Mouse (Mus musculus) frontal cortex, adult (tissue): ENCODE results near the gene Ahcyl2.
A peak's percentile ranks its signal among the peaks of the same experiment; 100 is the strongest.

Experiments used
- ATAC-seq: cut with Nextera tagmentation; 2 replicates; pipeline ENCODE4 v1.9.2; 2017; ENCODE audit warnings: mild to moderate bottlenecking, moderate library complexity, mixed read lengths; ENCODE audit not compliant: low TSS enrichment

The Ahcyl2 gene

DNA sequence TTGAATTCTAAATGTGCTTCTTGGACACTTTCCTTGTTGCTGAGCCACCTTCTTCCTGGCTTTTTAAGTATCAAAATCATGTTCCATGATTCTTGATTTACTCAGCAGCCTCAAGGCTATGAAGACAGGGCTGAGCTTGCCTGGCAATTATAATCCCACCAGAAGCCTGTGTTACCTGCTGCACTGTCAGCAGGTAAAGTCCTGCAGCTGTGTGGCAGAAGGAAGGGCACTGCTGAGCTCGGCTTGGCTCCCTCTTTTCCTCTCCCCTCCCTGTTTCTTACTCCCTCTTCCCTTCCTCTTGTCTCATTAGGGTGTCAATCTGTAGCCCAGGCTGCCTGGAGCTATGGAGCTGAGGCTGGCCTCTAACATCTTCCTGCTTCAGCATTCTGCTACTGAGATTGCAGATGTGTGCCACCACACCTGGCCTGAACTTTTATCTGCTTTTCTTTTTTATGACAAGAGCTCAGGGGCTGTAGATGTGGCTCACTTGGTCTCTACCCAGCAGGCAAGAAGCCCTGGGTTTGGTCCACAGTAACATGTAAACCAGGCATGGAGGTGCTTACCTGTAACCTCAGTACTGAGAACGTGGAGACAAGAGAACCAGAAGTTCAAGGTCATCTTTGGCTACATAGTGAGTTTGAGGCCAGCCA lies 3.0 kb downstream of the Ahcyl2 start:
- ATAC-seq: no peak

DNA sequence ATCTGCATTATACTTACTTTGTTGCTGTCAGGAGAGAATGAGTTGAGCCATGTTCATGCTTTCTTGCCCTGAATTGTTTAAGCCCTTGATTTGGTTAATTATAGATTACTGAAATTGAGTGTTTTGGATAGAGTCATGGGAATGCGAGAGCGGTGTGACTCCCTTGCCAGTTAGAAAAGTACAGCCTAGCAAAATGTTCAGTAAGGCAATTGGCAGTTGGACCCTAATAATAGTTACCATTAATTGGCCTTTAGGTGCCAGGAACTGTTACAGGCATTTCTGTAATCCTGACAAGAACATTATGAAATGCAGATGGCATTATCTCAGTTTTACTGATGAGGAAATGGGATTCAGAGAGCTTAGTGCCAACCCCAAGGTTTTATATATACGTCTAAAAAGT lies 4.4 kb downstream of the Ahcyl2 start:
- ATAC-seq: no peak

DNA sequence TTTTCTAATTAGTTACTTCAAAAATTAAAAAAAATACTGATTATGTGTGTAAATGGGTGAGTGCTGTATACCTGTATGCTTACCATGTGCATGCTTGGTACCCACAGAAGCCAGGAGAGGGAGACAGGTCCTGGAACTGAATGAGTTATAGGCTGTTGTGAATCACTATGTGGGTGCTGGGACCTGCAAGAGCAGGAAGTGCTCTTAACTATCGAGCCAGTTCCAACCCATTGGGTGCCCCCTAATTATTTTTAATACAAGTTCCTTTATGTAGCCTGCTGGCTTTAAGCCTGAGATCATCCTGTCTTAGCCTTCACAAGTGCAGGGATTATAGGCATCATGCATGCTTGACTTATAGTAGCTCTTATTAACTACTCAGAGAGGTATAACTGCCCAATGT lies 6.3 kb downstream of the Ahcyl2 start:
- no peak for ATAC-seq

DNA sequence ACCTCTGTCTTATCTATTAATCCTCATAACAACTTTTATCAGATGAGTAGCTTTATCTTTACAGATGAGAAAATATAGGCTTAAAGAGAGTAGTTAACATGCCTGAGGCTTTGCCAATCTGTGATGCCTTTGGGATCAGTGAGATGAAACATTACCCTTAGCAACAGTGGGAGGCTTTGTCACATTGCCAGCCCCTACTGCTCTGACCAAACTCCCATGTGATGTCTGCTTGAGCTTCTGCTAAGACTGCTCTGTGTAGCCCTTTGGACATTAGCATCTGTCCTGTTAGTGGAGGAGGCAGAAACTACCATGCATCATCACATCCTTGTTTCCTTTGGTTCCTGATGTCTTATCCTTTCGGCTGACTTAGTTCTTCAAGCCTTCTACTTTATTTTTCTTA lies 7.8 kb downstream of the Ahcyl2 start:
- 0 out of 2 replicates have a peak, but pooled peaks have one; percentile 44 for ATAC-seq

DNA sequence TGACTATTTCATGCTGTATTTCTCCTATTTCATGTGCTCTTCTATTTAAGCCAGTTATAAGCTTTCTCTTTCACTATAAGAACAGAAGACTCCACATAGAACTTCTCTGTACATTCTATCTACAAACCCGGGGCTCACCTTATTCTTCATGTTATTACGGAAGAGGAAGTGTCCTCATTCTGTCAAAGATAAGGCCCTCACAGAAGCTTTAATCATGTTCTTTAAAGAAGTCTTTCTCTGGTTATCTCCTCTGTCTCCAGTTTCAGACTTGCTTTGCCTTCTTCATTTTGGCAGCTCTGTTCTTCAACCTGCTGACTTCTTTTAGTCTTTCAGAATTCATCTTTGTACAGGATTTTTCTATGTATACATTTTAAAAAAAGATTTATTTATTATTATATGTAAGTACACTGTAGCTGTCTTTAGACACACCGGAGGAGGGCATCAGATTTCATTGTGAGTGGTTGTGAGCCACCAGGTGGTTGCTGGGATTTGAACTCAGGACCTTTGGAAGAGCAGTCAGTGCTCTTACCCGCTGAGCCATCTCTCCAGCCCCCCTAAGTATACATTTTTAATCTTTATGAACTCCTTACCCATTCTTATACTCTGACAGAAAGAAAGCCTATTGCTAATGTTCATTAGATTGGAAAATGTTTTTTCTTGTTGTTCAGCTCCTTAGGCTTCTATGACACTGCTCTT lies 8.9 kb downstream of the Ahcyl2 start:
- ATAC-seq: no peak

DNA sequence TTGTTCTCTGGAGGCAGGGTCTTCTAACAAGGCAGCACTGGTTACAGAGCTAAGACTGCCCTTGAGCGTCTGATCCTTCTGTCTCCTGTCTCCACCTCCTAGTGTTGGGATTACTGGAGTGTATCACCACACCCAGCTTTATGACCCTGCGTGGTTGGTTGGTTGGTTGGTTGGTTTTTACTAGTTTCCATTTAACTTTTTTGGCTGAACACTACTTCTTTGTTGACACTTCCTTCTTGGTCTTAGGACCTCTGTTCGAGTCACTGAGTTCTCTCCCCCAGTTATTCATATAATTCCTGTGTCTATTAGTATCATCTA lies 9.4 kb downstream of the Ahcyl2 start:
- ATAC-seq: no peak

DNA sequence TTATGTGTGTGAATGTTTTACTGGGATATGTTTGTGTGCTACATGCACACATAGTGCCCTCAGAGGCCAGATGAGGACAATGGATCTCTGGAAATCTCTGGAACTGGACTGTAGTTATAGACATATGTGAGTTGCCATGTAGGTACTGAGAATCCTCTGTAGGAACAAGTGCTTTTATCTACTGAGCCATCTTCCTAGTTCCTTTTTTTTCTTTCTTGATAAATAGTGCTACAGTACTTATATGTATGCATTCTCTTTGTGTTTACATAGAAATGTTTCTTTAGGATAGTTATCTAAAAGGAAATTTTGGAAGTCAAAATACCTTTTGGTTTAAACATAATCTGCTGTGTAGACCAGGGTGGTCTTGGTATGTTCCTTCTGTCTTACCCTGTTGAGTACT lies 12.3 kb downstream of the Ahcyl2 start:
- no peak for ATAC-seq

DNA sequence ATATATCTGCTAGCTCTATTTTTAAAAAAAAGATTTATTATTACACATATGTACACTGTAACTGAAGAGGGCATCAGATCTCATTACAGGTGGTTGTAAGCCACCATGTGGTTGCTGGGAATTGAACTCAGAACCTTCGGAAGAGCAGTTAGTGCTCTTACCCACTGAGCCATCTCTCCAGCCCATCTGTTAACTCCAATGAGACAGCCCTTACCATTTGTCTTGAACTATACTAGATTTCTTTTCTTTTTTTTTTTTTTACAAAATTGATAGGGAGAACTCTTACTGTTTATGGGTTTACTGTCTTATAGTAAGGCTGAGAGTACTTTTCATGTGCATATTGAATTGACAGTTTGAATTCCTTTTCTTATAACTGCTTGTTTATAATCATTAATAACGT lies 12.8 kb downstream of the Ahcyl2 start:
- no peak for ATAC-seq

DNA sequence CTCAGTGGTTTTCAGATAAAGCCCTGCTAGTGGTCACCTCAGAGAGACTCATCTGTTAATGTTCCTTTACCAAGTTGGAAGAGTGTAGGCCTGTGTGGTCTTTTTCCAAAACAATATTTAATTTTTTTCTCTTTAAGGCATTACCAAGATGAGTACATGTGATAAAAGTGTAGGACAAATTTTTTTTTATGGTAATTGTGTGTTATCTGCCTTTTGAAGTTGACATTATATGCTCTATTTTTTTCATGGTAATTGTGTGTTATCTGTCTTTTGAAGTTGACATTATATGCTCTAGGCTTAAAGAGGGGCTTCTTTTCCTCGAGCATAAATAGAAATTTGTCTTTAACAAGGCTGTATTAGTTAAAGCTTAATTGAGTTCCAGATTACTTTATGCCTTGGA lies 14.4 kb downstream of the Ahcyl2 start:
- no peak for ATAC-seq

DNA sequence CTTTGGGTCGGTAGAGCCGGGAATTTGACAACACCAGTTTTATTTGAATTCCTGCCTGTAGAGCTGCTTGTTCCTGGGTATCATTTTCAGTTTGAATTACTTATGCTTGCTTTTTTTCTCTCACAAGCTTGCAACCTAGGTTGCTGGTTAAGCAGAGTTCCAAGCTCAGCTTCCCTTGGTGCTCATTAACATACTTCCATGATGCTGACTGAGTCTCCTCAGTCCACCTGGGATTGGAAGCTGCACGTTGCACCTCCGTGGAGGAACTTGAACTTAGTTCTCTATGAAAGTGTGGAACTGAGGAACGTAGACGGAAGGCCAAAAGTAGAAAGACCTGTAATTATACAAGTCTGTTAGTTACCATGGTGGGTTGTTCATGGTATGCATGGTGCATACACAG lies 16.1 kb downstream of the Ahcyl2 start:
- no peak for ATAC-seq

DNA sequence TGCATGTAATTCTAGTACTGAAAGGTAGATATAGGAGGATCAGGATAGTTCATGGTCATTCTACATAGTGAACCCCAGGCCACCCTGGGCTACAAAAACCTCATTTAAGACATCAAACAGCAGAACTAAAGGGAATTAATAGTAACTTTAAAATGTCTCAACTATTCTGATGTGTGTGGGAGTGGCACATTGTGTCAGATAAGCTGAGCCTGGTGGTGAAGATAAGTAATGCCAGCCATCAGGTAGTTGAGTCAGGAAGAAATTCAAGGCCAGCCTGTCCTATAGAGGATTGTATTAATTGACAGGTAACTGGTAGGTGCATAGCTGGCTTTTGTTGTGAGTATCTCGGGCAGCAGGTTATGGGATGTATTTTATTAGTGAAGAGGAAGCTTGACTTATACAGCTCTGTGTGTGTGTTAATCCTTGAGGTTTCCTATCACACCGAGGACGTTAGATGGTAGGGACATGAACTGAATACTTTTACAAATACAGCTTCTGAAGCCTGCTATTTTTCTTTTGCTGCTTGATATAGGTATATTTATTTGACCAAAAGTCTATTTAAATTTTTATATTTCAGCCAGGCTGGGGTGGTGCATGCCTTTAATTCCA lies 16.7 kb downstream of the Ahcyl2 start:
- no peak for ATAC-seq

DNA sequence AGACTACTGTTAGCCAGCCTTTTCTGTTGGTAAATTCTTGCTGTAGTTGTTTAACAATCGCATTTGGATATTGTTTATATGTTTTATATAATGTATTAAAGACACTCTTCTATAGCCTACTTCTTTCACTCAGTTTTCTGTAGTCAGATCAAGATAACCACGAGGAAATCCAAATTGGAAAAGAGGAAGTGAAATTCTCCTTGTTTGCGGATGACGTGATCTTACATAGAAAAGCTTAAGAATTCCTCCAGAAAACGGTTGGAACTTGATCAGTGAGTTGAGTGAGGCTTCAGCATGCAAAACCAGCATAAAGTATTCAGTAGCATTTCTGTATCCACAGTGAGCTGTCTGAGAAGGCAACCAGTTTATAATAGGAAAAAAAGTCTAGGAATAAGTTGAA lies 17.9 kb downstream of the Ahcyl2 start:
- ATAC-seq: no peak

DNA sequence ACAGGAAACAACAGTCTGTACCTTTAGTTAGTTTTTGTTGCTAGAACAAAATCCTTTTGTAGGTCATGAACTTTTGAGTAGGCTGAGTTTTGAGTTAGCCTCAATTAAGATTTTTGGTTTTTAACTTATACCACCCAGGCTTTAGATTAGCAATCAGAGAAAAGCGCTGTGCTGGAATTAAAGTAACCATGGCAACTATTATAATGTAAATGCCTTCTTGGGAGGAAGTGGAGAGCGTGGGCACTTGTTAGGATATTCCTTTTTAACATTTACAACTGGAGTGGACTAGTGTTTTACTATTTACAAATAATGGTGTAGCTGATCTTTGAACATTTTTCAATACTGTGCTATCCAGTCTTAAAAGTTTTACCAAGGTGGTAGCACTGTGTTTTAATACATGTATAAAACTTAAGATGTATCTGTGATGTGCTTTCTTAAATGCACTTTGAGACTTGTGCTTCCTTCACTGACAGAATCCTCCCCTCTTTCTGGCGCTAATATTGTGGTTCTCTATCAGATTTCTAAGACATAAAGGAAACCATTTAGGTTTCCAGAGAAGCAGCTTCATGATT lies 21.1 kb downstream of the Ahcyl2 start:
- ATAC-seq: no peak

DNA sequence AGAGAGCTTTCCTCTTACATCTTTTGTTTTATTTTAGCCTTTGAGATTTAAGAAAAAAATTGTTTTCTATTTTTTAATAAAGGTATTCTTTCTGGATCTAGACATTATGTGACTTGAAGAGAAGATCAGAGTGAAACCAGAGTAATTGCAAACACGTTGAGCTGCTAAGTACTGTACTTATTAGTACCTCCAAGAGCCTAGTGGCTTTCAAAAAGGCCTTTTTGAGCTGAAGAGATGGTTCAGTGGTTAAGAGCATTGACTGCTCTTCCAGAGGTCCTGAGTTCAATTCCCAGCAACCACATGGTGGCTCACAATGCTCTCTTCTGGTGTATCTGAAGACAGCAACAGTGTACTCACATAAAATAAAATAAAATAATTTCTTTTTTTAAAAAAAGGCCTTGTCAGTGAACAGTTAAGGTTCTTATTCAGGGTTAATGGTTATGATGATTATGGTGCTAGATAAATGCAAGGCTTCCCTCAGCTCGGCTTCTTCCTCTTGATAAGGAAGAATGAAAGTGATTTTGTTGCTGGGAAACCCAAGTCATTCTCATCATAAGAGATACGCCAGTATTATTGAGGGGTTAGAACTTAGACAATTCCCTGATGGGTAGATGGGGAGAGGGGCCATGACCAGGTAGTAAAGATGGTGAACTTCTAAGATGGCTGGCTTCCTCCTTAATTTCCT lies 22.3 kb downstream of the Ahcyl2 start:
- ATAC-seq: no peak

DNA sequence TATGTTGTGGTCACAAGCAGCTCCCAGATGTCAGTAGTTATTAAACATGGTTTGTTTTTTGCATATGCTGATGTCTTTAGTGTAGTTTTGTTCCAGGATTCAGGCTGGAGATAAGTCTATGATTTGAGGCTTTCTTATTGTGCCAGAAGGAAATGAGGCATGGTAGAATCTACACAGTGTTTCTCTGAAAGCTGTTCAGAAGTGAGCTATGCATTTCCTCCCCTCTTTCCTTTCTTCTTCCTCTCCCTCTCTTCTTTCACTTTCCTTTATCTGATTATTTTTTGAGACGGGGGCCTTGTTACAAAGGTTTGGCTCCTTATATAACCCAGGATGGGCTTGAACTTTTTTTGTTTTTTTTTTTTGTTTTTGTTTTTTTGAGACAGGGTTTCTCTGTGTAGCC lies 25.7 kb downstream of the Ahcyl2 start:
- no peak for ATAC-seq

DNA sequence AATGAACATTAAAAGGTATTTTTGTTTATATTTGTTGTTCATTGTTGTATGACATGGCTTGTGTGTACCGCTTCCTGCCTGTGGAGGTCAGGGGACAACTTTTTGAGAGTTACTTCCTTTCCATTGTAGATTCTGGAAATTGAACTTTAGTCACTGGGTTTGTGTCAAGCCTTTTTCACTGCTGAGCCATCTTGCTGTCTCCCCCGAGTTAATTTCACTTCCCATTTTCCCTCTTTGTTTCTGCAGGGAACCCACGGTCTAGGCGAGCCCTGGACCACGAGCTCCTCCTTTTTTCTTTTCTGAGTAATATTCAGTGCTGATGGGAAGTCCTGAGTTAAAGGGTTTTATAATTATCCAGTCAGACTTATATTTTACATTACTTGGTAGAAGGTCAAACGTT lies 26.8 kb downstream of the Ahcyl2 start:
- no peak for ATAC-seq

DNA sequence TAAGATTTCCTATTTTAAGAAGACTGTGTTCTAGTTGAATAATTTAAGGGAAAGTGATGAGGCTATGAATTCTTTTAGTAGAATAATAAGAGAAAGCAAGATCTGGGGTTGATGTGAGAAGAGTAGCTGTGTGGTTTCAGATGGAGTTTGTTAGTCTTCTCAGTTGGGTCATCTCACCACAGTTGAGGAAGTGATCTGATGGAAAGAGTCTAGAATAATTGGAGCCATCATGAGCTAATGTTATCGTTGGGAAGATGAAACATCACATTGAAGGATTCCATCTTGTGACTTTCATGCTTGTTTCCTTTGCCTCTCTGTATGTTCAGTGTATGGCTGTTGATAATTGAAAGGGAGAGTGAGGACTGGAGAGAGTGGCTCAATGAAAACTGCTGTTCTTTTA lies 35.2 kb downstream of the Ahcyl2 start:
- ATAC-seq: no peak

DNA sequence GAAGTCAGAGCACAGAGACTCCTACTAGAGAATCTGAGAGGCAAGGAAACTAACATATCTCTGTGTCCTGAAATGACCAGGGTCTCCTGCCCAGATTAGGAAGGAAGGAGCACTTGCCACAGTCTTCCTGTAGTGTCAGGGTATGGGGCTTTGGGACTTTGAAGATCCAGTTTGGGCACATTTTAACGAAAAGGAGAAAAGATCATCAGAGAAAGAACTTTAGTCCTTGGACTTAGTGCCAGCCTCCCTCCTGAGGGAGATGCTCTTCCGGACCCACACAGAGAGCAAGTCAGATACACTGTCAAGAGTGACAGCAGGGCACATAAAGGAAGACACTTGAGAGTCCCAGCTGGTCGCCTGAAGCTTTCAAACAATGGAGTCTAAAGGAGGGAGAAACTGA lies 36.2 kb downstream of the Ahcyl2 start:
- ATAC-seq: no peak

DNA sequence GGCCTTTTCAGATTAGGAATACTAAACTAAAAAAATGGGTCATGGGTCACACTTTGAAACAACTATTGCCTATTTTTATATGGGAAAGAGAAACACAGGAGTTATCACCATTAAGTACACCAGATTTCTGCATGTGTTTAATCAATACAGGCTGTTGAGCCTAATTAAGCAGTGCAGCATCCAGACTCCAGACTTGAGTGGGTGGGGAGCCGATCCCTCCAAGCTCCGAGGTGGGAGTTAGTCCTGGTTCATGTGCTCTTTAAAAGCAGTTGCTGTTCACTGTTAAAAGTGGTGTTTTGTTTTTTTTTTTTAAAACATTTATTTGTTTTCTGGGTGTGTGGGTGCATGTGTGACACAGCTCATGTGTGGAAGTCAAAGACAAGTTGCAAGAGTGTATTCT lies 37.6 kb downstream of the Ahcyl2 start:
- ATAC-seq: peak; percentile 34; the same call in 1 of the 2 replicates

DNA sequence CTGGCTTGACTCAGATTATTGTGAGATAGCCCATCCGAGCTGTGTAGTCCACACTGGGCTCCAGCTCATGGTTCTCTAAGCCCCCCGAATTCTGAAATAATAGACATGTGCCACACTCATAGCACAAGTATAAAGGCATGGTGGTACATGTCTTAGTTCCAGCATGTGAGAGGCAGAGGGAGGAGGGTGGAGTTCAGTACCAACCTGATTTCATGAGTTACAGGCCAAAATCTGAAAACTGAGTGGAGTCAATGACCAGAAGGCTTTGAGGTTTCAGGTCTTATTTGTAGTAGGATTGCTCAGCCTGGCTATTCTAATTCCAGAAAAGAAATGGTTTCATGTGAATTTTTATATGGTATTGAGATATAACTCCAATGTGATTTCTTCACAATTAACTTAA lies 44.3 kb downstream of the Ahcyl2 start:
- ATAC-seq: no peak

DNA sequence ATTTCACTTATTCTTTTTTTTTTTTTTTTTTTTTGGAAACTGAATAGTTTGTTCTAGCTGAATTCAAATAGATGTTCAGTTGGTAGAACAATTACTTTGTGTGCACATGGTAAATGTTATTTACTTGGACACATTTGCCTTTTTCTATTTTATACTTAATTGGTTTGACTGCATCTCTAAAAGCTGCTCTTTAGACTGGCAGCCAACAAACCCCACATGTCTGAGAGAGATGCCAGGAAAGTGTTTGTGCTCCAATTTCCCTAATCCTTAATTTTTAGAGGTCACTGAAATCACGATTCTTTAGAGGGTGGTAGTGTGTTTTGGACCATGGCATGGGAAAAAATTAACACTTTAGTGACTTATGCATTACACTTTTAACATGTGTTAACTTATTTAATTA lies 44.8 kb downstream of the Ahcyl2 start:
- no peak for ATAC-seq

DNA sequence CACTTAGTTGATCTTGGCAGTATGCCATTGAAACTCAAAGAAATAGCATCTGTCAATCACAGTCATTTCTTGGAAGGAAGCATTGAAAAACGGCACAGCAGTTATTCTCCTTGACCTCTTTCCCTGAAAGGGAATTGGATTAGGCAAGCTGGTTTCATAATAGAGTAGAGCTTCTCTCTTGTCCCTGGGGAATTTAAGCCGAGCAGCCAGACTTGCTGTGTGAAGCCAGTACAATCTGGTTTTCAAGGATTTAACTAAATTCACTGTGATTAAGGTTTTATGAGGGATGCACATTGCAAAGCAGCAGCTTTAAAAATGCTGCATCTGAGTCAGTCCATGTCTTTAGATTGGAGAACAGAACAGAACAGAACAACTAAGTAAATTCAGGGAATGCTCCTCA lies 46.8 kb downstream of the Ahcyl2 start:
- ATAC-seq: peak; percentile 95

DNA sequence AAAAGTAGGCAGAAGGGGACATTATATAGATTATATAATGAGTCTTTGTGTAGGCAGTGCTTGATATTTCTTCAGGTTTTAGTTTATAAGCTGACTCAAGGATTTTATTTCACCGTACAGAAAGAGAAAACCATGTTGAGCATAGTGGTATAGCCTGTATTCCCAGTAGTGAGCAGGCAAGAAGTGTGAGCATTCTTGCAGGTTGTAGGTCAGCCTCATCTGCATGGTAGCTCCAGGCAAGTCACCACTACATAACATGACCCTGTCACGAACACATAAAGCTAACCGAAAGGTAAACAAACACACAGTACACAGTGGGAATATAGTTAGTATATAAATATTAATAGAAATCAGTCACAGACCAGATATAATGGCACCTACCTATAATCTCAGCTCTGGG lies 47.2 kb downstream of the Ahcyl2 start:
- ATAC-seq: no peak; the same call in 1 of the 2 replicates
